Mouse (Mus musculus) bone marrow macrophage, adult 2 months (primary cell): Measurements from ENCODE around the gene Krt8.

Source experiments
- CTCF ChIP-seq: IDR thresholded peaks from 2 replicates; pipeline ENCODE4 v1.5.1; 2012; ENCODE audit warnings: low read depth, mild to moderate bottlenecking, low read length, moderate library complexity
- POLR2A ChIP-seq: IDR thresholded peaks from 2 replicates; pipeline ENCODE4 v1.6.1; 2012; ENCODE audit warnings: mild to moderate bottlenecking, low read depth, low read length, borderline replicate concordance

- TF ChIP-seq CTCF (no peak), POLR2A (no peak)
Measured at GRCm38 (mm10) chr15:102040277-102040676, 36.0 kb upstream of the Krt8 start.
